Mouse (Mus musculus): Measurements from ENCODE around the gene Fam120a.

The Fam120a gene

GRCm38 (mm10) chr13:48967956-48968749 is at the start of gene Fam120a:
TSS of gene Fam120a (minus strand) at chr13:48968017.
- DNase-seq (ENCODE audit: low spot score in 2 of 2) = peak; percentile 73 to 84

GRCm38 (mm10) chr13:49017375-49017774 is 49.6 kb upstream of the Fam120a start:
- no peak for DNase-seq (ENCODE audit: low spot score in 2 of 2)

- peak; percentile 21 to 45 for DNase-seq (ENCODE audit: low spot score in 2 of 2)
These were observed 48.5 kb upstream of the Fam120a start for GRCm38 (mm10) chr13:49016311-49016761.

GRCm38 (mm10) chr13:49015366-49016306 is 47.8 kb upstream of the Fam120a start:
- no peak for DNase-seq (ENCODE audit: low spot score in 2 of 2)

- DNase-seq (ENCODE audit: low spot score in 2 of 2) = no peak
These were observed 45.5 kb upstream of the Fam120a start for GRCm38 (mm10) chr13:49013206-49013794.

- DNase-seq (ENCODE audit: low spot score in 2 of 2) = no peak
These were observed 33.9 kb upstream of the Fam120a start for GRCm38 (mm10) chr13:49001691-49002090.

GRCm38 (mm10) chr13:48998591-48998990 is 30.8 kb upstream of the Fam120a start:
- peak in 1 of 2 experiments; percentile 45 for DNase-seq (ENCODE audit: low spot score in 2 of 2)

- no peak for DNase-seq (ENCODE audit: low spot score in 2 of 2)
These were observed 28.9 kb upstream of the Fam120a start for GRCm38 (mm10) chr13:48996731-48997130.

- DNase-seq (ENCODE audit: low spot score in 2 of 2) = no peak
These were observed 27.1 kb upstream of the Fam120a start for GRCm38 (mm10) chr13:48994903-48995302.

- no peak for DNase-seq (ENCODE audit: low spot score in 2 of 2)
These were observed 25.1 kb upstream of the Fam120a start for GRCm38 (mm10) chr13:48992914-48993313.

GRCm38 (mm10) chr13:48990138-48990537 is 22.3 kb upstream of the Fam120a start:
- DNase-seq (ENCODE audit: low spot score in 2 of 2) = no peak

- DNase-seq (ENCODE audit: low spot score in 2 of 2) = peak in 1 of 2 experiments; percentile 33
These were observed 14.8 kb upstream of the Fam120a start for GRCm38 (mm10) chr13:48982482-48983098.

- no peak for DNase-seq (ENCODE audit: low spot score in 2 of 2)
These were observed 11.3 kb upstream of the Fam120a start for GRCm38 (mm10) chr13:48979069-48979468.

GRCm38 (mm10) chr13:48977858-48978257 is 10.0 kb upstream of the Fam120a start:
- no peak for DNase-seq (ENCODE audit: low spot score in 2 of 2)

- no peak for DNase-seq (ENCODE audit: low spot score in 2 of 2)
These were observed 6.9 kb upstream of the Fam120a start for GRCm38 (mm10) chr13:48974699-48975098.

GRCm38 (mm10) chr13:48974266-48974665 is 6.4 kb upstream of the Fam120a start:
- DNase-seq (ENCODE audit: low spot score in 2 of 2) = no peak

GRCm38 (mm10) chr13:48973231-48973630 is 5.4 kb upstream of the Fam120a start:
- no peak for DNase-seq (ENCODE audit: low spot score in 2 of 2)

GRCm38 (mm10) chr13:48971033-48971432 is 3.2 kb upstream of the Fam120a start:
- peak in 1 of 2 experiments; percentile 61 for DNase-seq (ENCODE audit: low spot score in 2 of 2)

- no peak for DNase-seq (ENCODE audit: low spot score in 2 of 2)
These were observed 2.7 kb upstream of the Fam120a start for GRCm38 (mm10) chr13:48970566-48970965.

GRCm38 (mm10) chr13:48968750-48969088 is 902 bp upstream of the Fam120a start:
- DNase-seq (ENCODE audit: low spot score in 2 of 2) = no peak
